Mouse (Mus musculus): ENCODE results near the gene Astn2.

Astn2 gene

DNA sequence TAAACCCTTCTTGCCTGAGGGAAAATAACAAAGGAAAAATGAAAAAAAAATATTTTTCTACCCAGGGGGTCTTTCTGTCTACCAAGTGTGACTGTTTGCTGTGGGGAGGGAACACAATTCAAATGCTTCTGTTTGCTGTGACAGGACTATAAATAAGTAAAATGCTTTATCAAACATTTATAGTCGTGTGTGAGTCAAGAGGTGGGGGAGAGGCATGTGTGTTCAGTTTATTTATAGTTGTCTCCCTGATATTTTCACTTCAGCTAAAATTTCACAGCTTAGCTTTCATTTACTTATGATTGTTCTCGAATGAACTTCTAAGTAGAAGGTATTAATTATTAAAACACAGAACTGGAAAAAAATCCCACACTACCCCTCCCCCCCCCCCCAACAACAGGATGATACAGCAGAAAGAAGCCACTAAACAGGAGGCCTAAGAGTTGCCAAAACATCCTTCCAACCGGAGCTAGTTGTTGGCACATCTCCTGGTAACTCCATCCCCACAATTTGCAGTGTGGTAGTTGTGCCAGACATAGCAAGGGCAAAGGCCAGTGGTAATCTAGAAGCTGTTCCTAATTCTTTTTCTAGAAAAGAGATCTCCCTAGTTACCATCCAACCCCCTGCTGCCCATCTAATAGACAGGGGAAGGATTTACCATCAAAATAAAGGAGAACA lies 246.8 kb downstream of the Astn2 start:
- no peak for DNase-seq

- no peak for DNase-seq
Measured at GRCm38 (mm10) chr4:66146546-66146945, 257.9 kb downstream of the Astn2 start.

DNA sequence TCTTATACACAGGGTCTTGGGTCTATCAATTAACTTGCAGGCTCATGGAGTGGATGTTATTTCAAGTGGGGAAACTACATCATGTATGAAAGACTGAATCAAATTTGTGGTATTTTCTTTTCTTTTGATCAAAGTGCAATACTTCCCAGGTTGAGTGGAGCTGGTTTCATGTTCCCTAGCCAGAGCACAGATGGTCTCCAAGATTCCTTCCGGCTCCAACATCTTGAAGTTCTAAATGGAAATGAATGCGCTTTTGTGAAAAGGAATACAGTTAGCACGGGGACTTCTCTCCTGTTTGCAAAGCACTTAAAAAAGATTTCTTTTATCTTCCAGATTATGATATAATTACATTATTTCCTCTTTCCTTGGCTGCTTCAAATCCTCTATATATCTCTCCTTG lies 278.2 kb downstream of the Astn2 start:
- no peak for DNase-seq

- no peak for DNase-seq
Measured at GRCm38 (mm10) chr4:66122766-66123358, 281.5 kb downstream of the Astn2 start.

DNA sequence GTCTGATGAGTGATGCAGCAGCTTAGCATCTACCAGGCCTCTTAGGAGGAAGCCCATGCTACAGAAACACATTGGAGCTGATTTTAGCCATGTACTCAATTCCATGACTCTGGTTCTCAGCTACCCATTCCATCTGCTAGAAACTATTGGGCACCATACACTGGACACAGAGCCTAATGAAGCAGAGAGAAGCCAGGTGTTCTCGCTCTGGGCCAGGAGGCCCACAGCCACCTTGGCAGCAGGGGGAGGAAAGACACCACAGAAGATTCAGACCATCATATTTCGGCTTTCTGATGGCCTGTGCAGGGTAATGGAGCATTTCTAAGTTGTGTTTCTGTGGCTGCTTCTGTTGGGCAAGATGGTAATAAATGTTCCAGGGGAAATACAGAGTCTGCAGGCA lies 290.2 kb downstream of the Astn2 start:
- no peak for DNase-seq

GRCm38 (mm10) chr4:66102037-66102436 lies 302.4 kb downstream of the Astn2 start:
- DNase-seq = no peak

DNA sequence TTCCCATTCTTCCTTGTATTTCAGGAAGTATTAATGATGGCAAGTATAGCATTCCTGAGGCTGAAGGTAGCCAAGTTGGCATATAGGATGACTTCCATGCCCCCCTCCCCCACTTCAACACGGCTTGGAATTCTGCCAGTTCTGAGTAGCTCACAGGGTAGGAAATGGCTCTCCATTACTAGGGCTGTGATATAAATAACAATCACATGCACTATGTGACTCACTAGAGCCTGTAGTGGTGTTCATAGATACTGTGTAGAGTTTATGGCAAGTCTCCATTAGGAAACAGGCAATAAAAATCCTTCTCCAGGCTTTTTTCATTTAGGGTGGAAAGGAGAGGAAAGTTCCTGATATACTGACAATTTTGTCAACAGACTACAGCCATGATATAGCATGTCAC lies 306.8 kb downstream of the Astn2 start:
- DNase-seq = no peak

DNA sequence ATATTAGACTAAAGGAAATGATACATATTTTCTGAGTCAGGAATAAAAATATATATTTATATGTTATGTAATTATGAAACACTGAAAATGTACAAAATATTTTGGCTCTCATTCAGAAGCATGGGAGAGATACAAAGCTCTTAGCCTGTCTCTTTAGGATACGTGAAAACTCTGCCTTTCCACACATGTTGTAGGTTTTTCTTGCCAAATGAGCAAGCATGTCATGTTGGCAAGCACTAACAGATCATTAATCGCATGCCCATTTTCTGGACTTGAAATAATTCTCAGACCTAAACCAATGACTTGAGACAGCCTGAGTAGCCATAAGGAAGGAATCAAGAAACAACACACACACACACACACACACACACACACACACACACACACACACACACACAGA lies 308.3 kb downstream of the Astn2 start:
- DNase-seq = no peak

DNA sequence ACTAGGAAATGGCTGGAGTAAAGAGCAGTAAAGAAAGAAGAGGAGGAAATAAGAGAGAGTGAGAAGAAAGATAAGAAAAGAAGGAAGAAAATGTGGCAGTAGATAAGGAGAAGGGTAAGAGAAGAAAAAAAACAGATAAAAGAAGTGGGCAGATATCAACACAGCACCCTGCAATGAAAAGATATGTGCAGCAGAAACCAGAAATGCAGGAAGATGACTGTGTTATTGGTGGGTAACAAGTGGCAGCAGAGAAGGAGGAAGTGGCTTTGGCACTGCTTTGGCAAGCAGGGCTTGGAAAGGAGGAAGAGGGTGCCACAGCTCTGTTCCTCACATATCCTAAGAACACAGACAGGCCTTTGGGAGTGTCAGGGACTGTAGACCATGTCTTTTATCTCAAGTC lies 347.2 kb downstream of the Astn2 start:
- no peak for DNase-seq

DNA sequence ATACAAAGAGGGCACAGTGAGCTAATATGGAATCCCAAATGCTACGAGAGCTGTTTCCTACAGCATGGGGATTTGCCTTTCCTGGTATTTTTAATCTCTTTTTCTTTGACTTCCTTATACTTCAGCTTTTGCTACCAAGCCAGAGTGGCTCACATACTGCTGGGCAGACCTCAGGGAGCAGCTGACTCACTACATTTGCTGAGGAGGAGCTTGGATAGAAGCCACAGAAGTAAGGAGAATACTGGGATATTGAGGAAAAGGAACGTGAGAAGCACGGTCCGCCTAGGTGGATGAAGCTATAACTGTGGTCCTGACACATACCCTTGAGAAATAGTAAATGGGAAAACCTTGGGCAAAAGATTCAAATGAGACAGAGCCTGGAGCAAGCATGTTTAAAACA lies 348.7 kb downstream of the Astn2 start:
- no peak for DNase-seq

- DNase-seq = no peak
Measured at GRCm38 (mm10) chr4:66043014-66043672, 361.3 kb downstream of the Astn2 start.

GRCm38 (mm10) chr4:66033826-66034225 lies 370.6 kb downstream of the Astn2 start:
- DNase-seq = no peak

- DNase-seq = no peak
Measured at GRCm38 (mm10) chr4:66031320-66031870, 373.0 kb downstream of the Astn2 start.

DNA sequence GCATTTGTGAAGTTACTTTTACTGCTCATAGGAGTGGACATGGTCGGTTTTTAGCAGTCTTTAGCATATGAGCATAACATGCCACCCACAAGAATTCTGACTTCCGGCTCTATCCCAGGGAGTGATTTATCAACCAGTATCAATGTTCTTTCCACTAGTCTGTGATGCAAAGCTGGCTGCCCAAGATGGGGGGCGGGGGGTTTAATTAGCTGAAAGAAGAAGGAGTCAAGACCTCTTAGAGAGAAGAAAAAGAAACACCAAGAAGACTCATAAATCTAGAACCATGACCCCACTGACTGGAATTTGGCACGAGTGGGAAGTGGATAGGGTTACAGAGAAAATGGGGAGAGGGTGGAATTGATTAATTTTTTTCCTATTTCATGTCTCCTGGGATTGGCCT lies 374.5 kb downstream of the Astn2 start:
- no peak for DNase-seq

GRCm38 (mm10) chr4:66027866-66028265 lies 376.5 kb downstream of the Astn2 start:
- no peak for DNase-seq

- no peak for DNase-seq
Measured at GRCm38 (mm10) chr4:66025393-66026062, 378.9 kb downstream of the Astn2 start.

DNA sequence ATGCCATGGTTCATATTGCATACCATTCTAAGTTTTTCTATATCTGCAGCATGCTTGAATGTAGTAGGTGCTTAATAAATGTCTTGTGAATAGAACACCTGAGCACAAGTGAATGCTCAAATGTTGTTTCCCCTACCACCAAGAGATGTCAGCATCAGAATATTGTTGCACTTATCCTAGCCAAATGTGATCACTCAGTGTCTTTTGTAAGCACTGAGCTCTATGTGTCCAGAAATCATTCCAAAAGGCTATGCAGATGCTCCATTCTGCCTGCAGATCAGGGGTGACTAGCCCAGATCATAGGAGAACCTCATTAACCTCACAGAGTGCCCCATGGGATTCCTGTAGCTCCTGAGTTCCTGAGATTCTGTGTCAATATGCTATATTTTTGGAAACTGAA lies 401.5 kb downstream of the Astn2 start:
- DNase-seq = no peak

GRCm38 (mm10) chr4:65983643-65984042 lies 420.8 kb downstream of the Astn2 start:
- DNase-seq = no peak

DNA sequence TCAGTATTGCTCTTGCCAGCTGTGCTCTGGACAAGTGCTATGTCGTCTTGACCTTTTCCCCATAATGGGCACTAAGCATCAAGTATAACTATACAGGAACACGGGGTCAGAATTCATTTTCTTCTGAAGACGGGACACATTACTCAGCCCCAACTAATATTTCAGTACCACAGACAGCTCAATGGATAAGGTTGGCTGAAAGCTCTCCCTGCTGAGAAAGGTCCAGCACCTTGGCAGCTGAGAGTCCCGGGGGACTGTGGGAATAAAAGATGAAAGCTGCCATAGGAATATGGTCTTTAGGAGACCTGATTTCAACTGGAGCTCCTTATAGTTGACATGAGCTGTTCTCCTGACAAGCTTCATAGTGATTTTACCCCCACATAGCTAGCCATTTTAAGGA lies 421.5 kb downstream of the Astn2 start:
- no peak for DNase-seq

- DNase-seq = no peak
Measured at GRCm38 (mm10) chr4:65976251-65976650, 428.2 kb downstream of the Astn2 start.

GRCm38 (mm10) chr4:65972395-65972794 lies 432.0 kb downstream of the Astn2 start:
- no peak for DNase-seq

- no peak for DNase-seq
Measured at GRCm38 (mm10) chr4:65969318-65969717, 435.1 kb downstream of the Astn2 start.

GRCm38 (mm10) chr4:65964604-65965003 lies 439.8 kb downstream of the Astn2 start:
- DNase-seq = no peak

All from spleen, adult 18-20 months (tissue).